Mouse (Mus musculus) heart, adult 2 months (tissue): ENCODE measurements around the gene Camta1.

Source experiments
- CTCF ChIP-seq: fragments of 200-600 bp; IDR thresholded peaks from 2 replicates; pipeline ENCODE4 v1.8.1; 2022; ENCODE audit warnings: antibody characterized with exemption, mild to moderate bottlenecking, moderate library complexity
- EP300 ChIP-seq: fragments of 200-500 bp; IDR thresholded peaks from 2 replicates; pipeline ENCODE4 v1.6.1; 2011; ENCODE audit warnings: low read depth, low read length, control low read depth; ENCODE audit not compliant: insufficient read depth
- POLR2A ChIP-seq: fragments of 200-500 bp; IDR thresholded peaks from 2 replicates; pipeline ENCODE4 v1.6.1; 2011; ENCODE audit warnings: mild to moderate bottlenecking, low read depth, low read length, control low read depth; ENCODE audit not compliant: insufficient read depth

DNA sequence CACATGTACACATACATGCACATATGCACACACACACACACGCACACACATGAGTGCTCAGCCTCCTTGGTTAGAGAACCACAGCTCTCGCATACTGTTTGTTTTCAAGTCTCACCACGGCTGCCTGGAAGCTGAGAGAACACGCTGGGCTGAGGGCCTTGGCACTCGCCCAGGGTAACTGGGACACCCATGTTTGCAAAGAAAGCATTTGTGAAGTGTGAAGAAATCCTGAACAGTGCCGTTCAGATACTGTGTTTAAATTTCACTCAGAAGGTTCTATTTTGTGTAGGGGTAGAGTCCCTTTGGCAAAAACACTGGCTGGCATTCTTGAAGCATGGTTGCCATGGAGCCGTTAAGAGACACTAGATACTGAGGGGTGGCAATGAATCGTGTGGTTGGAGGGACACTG, 682.7 kb downstream of the Camta1 start:
- no peak for TF ChIP-seq CTCF
- no peak for TF ChIP-seq POLR2A
- no peak for TF ChIP-seq EP300
